In the genomic region with DNA sequence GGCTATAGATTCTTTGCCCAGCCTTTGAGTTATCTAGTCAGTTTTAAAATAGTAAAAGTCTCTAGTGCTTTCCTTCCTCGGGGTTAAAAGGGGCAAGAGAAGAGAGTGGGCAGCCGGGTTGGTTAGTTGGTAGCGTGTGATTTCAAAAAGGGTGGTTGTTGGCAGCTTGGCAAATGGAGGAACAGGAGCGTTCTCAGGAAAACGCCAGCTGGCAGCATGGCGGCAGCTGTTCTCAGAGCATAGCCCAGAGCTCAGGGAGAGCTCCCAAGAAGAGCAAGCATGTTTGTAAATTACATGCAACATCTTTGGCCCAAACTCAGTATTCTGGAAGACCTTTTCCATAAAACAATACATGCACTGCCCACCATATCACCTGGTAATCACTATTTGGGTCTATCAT, we compare ENCODE assay signal across 23 mouse cellular contexts. TPM values are rescaled to one million over a fixed set of nuclear protein-coding genes. Genes with fewer than 3 reads are reported as not detected.
DNase-seq lines count a peak whose midpoint lies in the region; ATAC-seq and TF ChIP-seq lines count a peak whose summit lies in the region.
"Had no signal": no experiment of that assay in that cellular context is flagged by ENCODE, and none has a peak within 500 bp of the region (broad histone marks: within the 10 kb centered on the region; RNA-seq: fewer than 3 reads in every experiment).

No protein-coding gene starts in this region.

- H3K4me3 ChIP-seq in gastrocnemius, adult 2 months, result no peak overlapping the region
- no peak overlapping the region for H3K4me3 ChIP-seq in lung, postnatal 0 days (ENCODE audit: low read depth, low read length)
- H3K4me3 ChIP-seq: embryonic facial prominence, embryonic 12.5 days; hindbrain, embryonic 15.5 days; limb, embryonic 12.5 days; liver, embryonic 13.5 days; lung, embryonic 15.5 days; midbrain, embryonic 13.5 days had no signal

- WGBS in lung, postnatal 0 days, result 83% methylated on average over 6 of the region's 6 CpGs

- ATAC-seq in lung, postnatal 0 days, result no peak
- no peak for ATAC-seq in megakaryocyte, adult 5-6 weeks (ENCODE audit: poor library complexity, severe bottlenecking)
- ATAC-seq: midbrain, embryonic 13.5 days had no signal

- H3K36me3 ChIP-seq in lung, postnatal 0 days (ENCODE audit: insufficient read depth, low read length), result no peaks in the 10 kb centered on the region
- H3K36me3 ChIP-seq: embryonic facial prominence, embryonic 12.5 days; hindbrain, embryonic 15.5 days; limb, embryonic 12.5 days; liver, embryonic 13.5 days; lung, embryonic 15.5 days; midbrain, embryonic 13.5 days had no signal

- TF ChIP-seq CTCF in gastrocnemius, adult 2 months (IDR thresholded peaks at IDR 0.05), result no peak
- TF ChIP-seq CTCF in lung, postnatal 0 days (IDR thresholded peaks at IDR 0.05), result no peak

- no peaks in the 10 kb centered on the region for H3K4me1 ChIP-seq in lung, postnatal 0 days (ENCODE audit: insufficient read depth, low read depth, low read length)
- H3K4me1 ChIP-seq: embryonic facial prominence, embryonic 12.5 days; hindbrain, embryonic 15.5 days; liver, embryonic 13.5 days; midbrain, embryonic 13.5 days had no signal

- H3K27ac ChIP-seq in gastrocnemius, adult 2 months, result no peak overlapping the region
- H3K27ac ChIP-seq in lung, postnatal 0 days (ENCODE audit: low read length), result no peak overlapping the region
- H3K27ac ChIP-seq: embryonic facial prominence, embryonic 12.5 days; hindbrain, embryonic 15.5 days; kidney, postnatal 0 days; limb, embryonic 12.5 days; liver, embryonic 13.5 days; lung, embryonic 15.5 days; midbrain, embryonic 13.5 days had no signal

- intact Hi-C loops in gastrocnemius, adult 2 months (cut with DNase I), result no loop called here
- intact Hi-C loops in gastrocnemius, postnatal 36 days (cut with DNase I), result no loop called here
- intact Hi-C loops in left cerebral cortex, postnatal 4 days (cut with DNase I), result no loop called here

- H3K27me3 ChIP-seq in lung, postnatal 0 days (replicated peaks; ENCODE audit: insufficient read depth, low read length), result no peaks in the 10 kb centered on the region
- H3K27me3 ChIP-seq: embryonic facial prominence, embryonic 12.5 days; hindbrain, embryonic 15.5 days; limb, embryonic 12.5 days; liver, embryonic 13.5 days; lung, embryonic 15.5 days; midbrain, embryonic 13.5 days had no signal

- peak; percentile 29 for DNase-seq in gastrocnemius, adult 2 months
- no peak for DNase-seq in gastrocnemius, postnatal 36 days
- peak; percentile 76 for DNase-seq in left cerebral cortex, postnatal 4 days
- DNase-seq in left cerebral cortex, adult 18-20 months (ENCODE audit: low spot score in 2 of 2), result no peak
- peak; percentile 31 to 55 for DNase-seq in layer of hippocampus, adult 8-10 months (ENCODE audit: low spot score in 2 of 2)
- peak; percentile 17 to 27 for DNase-seq in layer of hippocampus, postnatal 25 days (ENCODE audit: extremely low spot score in 1 of 2, low spot score in 1 of 2)
- DNase-seq in lung, postnatal 0 days (ENCODE audit: low spot score), result no peak
- DNase-seq: heart, postnatal 14 days; kidney, adult 11 months; liver, embryonic 13.5 days; thymus, postnatal 4 days had no signal

- no peaks in the 10 kb centered on the region for H3K9me3 ChIP-seq in lung, postnatal 0 days (ENCODE audit: low read length)
- H3K9me3 ChIP-seq: embryonic facial prominence, embryonic 12.5 days; hindbrain, embryonic 15.5 days; limb, embryonic 12.5 days; liver, embryonic 13.5 days; lung, embryonic 15.5 days; midbrain, embryonic 13.5 days had no signal

- no peak overlapping the region for H3K9ac ChIP-seq in lung, postnatal 0 days (replicated peaks; ENCODE audit: low read depth)
- H3K9ac ChIP-seq: embryonic facial prominence, embryonic 12.5 days; hindbrain, embryonic 15.5 days; limb, embryonic 12.5 days; liver, embryonic 13.5 days; lung, embryonic 15.5 days; midbrain, embryonic 13.5 days had no signal

- no peak overlapping the region for H3K4me2 ChIP-seq in lung, postnatal 0 days (replicated peaks; ENCODE audit: low read depth, low read length)
- H3K4me2 ChIP-seq: embryonic facial prominence, embryonic 12.5 days; heart, embryonic 11.5 days; hindbrain, embryonic 15.5 days; limb, embryonic 12.5 days; liver, embryonic 13.5 days; lung, embryonic 15.5 days; midbrain, embryonic 13.5 days had no signal

- TF ChIP-seq EP300 in lung, postnatal 0 days (IDR thresholded peaks at IDR 0.05), result no peak

RNA-seq across cellular contexts. Expression of gene 1700011L22Rik, which starts 5.4 kb away (rescaled TPM):
- not detected for total RNA-seq in gastrocnemius, adult 2 months (2021)
- not detected for total RNA-seq in gastrocnemius, postnatal 36 days (2021)
- total RNA-seq in left cerebral cortex, postnatal 4 days (2021), result not detected
- not detected for total RNA-seq in left cerebral cortex, adult 18-20 months (2021)
- total RNA-seq in layer of hippocampus, adult 8-10 months (2022), result not detected
- not detected for total RNA-seq in layer of hippocampus, postnatal 25 days (2021)
- polyA plus RNA-seq in lung, postnatal 0 days (2015; fragmentation: Nextera tagmentation; extraction: Ambion mirVana), result not detected in 2 replicates
- total RNA-seq in megakaryocyte, adult 5-6 weeks (2015), result not detected in 2 replicates
- not detected in 2 replicates for total RNA-seq in megakaryocyte, adult 5-6 weeks (2017)
- total RNA-seq: adrenal gland, postnatal 4 days; common myeloid progenitor, adult 5-6 weeks; ES-E14; heart, postnatal 14 days; neutrophil, adult 5-6 weeks had no signal
- polyA plus RNA-seq: embryonic facial prominence, embryonic 12.5 days; heart, embryonic 11.5 days; hindbrain, embryonic 15.5 days; kidney, postnatal 0 days; limb, embryonic 12.5 days; liver, embryonic 13.5 days; lung, embryonic 15.5 days; midbrain, embryonic 13.5 days had no signal

RNA-seq across cellular contexts. Expression of gene Mmaa, which starts 41.0 kb away (rescaled TPM):
- total RNA-seq in gastrocnemius, adult 2 months (2021), result 10 to 100 TPM; 14.6 to 25.8 TPM
- total RNA-seq in gastrocnemius, postnatal 36 days (2021), result 10 to 100 TPM; 17.7 to 18.9 TPM
- total RNA-seq in left cerebral cortex, postnatal 4 days (2021), result 10 to 100 TPM; 21.0 to 23.6 TPM
- total RNA-seq in left cerebral cortex, adult 18-20 months (2021), result 10 to 100 TPM; 25.8 to 27.6 TPM
- total RNA-seq in layer of hippocampus, adult 8-10 months (2022), result 10 to 100 TPM; 19.8 to 32.1 (median 23.8) TPM
- total RNA-seq in layer of hippocampus, postnatal 25 days (2021), result 10 to 100 TPM; 25.0 to 25.9 TPM
- polyA plus RNA-seq in lung, postnatal 0 days (2015; fragmentation: Nextera tagmentation; extraction: Ambion mirVana), result 7.9 and 11.1 TPM in 2 replicates
- total RNA-seq in megakaryocyte, adult 5-6 weeks (2015), result 3.8 and 4.1 TPM in 2 replicates
- 1.9 and 5.8 TPM in 2 replicates for total RNA-seq in megakaryocyte, adult 5-6 weeks (2017)

Comparison
In these comparisons a context has a peak if more than half of its experiments do, and no peak if none do; other contexts are left out.
1. DNase-seq: peak in gastrocnemius, adult 2 months (single experiment), left cerebral cortex, postnatal 4 days (single experiment), layer of hippocampus, adult 8-10 months (2 of 2) and layer of hippocampus, postnatal 25 days (2 of 2); none in gastrocnemius, postnatal 36 days (0 of 2), left cerebral cortex, adult 18-20 months (0 of 2) and lung, postnatal 0 days (single experiment).